Mouse (Mus musculus) bone marrow, adult 2 months (tissue): ENCODE measurements around the gene Mturn.

Source experiments
- CTCF ChIP-seq: fragments of 200-500 bp; IDR thresholded peaks from 2 replicates; pipeline ENCODE4 v1.5.1; 2011; ENCODE audit warnings: low read length, control low read depth; ENCODE audit not compliant: control insufficient read depth, insufficient read depth
- POLR2A ChIP-seq: fragments of 200-500 bp; IDR thresholded peaks from 2 replicates; pipeline ENCODE4 v1.6.1; 2011; ENCODE audit warnings: low read depth, mild to moderate bottlenecking, control low read depth, low read length, borderline replicate concordance; ENCODE audit not compliant: control insufficient read depth

- TF ChIP-seq CTCF (no peak), POLR2A (no peak)
These were observed 70.2 kb downstream of the Mturn start for GRCm38 (mm10) chr6:54751621-54752020.
